Mouse (Mus musculus) gastrocnemius, adult 2 months (tissue): Measurements from ENCODE around the gene Lmtk3. TPM values are rescaled to one million over a fixed set of nuclear protein-coding genes. Genes with fewer than 3 reads are reported as not detected.

Experiments used
- DNase-seq: peaks from one replicate; pipeline ENCODE4 v3.0.0; 2022
- H3K27ac ChIP-seq: fragments of 200-600 bp; 2 replicates; pipeline ENCODE4 v1.8.1; 2022; ENCODE audit warnings: mild to moderate bottlenecking
- H3K4me3 ChIP-seq: fragments of 200-600 bp; 2 replicates; pipeline ENCODE4 v1.8.1; 2022; ENCODE audit warnings: mild to moderate bottlenecking, moderate library complexity
- CTCF ChIP-seq: fragments of 200-600 bp; IDR thresholded peaks from 2 replicates; pipeline ENCODE4 v1.8.1; 2022; ENCODE audit warnings: antibody characterized with exemption, mild to moderate bottlenecking, moderate library complexity
- intact Hi-C: fragments of 180-260 bp; cut with DNase I; formaldehyde crosslinking; loops from one replicate; pipeline ENCODE4 v1.15.1; 2025
- long read RNA-seq, 2 experiments: library from polyadenylated mRNA; stranded (forward); transcript quantifications; one replicate each; pipeline ENCODE4 v2.0.0; 2021
- total RNA-seq, 2 experiments: library from RNA; stranded (reverse); gene quantifications; 2 replicates each; pipeline ENCODE4 v1.2.3; 2021

Lmtk3 gene
- total RNA-seq = under 1 TPM in 1 of 2 experiments, not detected in 1; 0.06 TPM
- long read RNA-seq, experiment 1 = 0 reads
- long read RNA-seq, experiment 2 = 0 reads

GRCm38 (mm10) chr7:45783511-45784091, at the start of gene Lmtk3:
Gene Lmtk3 (plus strand): TSS chr7:45783738.
- intact Hi-C loops = loop anchor here (5.0 kb wide), 1 partner anchor 36 kb away; no protein-coding TSS in a partner anchor
- DNase-seq = peak; percentile 69

GRCm38 (mm10) chr7:45739162-45739763, 44.3 kb upstream of the Lmtk3 start:
- DNase-seq = peak; percentile 82
- no peak overlapping the region for H3K27ac ChIP-seq
- peak; percentile 84 for TF ChIP-seq CTCF
- intact Hi-C loops = loop anchor here (1.0 to 5.0 kb wide), 2 partner anchors 62 to 198 kb away; no protein-coding TSS in a partner anchor
- peak overlapping the region; percentile 19; the same call in 1 of the 2 replicates for H3K4me3 ChIP-seq

More at GRCm38 (mm10) chr7:45783511-45784091, at the start of gene Lmtk3:
- H3K4me3 ChIP-seq = peak within 1 kb of the TSS; percentile 81
- peak within 1 kb of the TSS; percentile 54; the same call in 1 of the 2 replicates for H3K27ac ChIP-seq
- TF ChIP-seq CTCF = peak; percentile 48

GRCm38 (mm10) chr7:45739820-45740219, 43.7 kb upstream of the Lmtk3 start:
- no peak for TF ChIP-seq CTCF

GRCm38 (mm10) chr7:45741308-45741707, 42.2 kb upstream of the Lmtk3 start:
- TF ChIP-seq CTCF = no peak
- intact Hi-C loops = loop anchor here (5.0 kb wide), 1 partner anchor 271 kb away; no protein-coding TSS in a partner anchor
- Histone ChIP-seq H3K27ac (no peak overlapping the region), H3K4me3 (no peak overlapping the region)
- DNase-seq = no peak

More at GRCm38 (mm10) chr7:45739820-45740219, 43.7 kb upstream of the Lmtk3 start:
- no peak for DNase-seq
- intact Hi-C loops = loop anchor here (1.0 to 5.0 kb wide), 3 partner anchors 61 to 272 kb away; no protein-coding TSS in a partner anchor
- Histone ChIP-seq H3K4me3 (peak overlapping the region; percentile 19; the same call in 1 of the 2 replicates), H3K27ac (no peak overlapping the region)

- TF ChIP-seq CTCF = no peak
- H3K4me3 ChIP-seq = no peak overlapping the region
- no peak for DNase-seq
- H3K27ac ChIP-seq = no peak overlapping the region
- intact Hi-C loops = loop anchor here (5.0 kb wide), 1 partner anchor 271 kb away; no protein-coding TSS in a partner anchor
These were observed 41.8 kb upstream of the Lmtk3 start for GRCm38 (mm10) chr7:45741777-45742176.

GRCm38 (mm10) chr7:45742338-45742737, 41.2 kb upstream of the Lmtk3 start:
- Histone ChIP-seq H3K27ac (no peak overlapping the region), H3K4me3 (no peak overlapping the region)
- intact Hi-C loops = loop anchor here (5.0 kb wide), 1 partner anchor 270 kb away; no protein-coding TSS in a partner anchor
- TF ChIP-seq CTCF = no peak
- no peak for DNase-seq

GRCm38 (mm10) chr7:45744387-45744786, 39.2 kb upstream of the Lmtk3 start:
- no peak overlapping the region for H3K27ac ChIP-seq
- no peak overlapping the region for H3K4me3 ChIP-seq
- intact Hi-C loops = loop anchor here (5.0 kb wide), 1 partner anchor 268 kb away; no protein-coding TSS in a partner anchor
- DNase-seq = peak; percentile 47
- TF ChIP-seq CTCF = no peak

- intact Hi-C loops = loop anchor here (5.0 kb wide), 1 partner anchor 36 kb away; the partner anchor contains the start of genes Lmtk3 and Sult2b1
- peak; percentile 51 for TF ChIP-seq CTCF
- Histone ChIP-seq H3K4me3 (no peak overlapping the region), H3K27ac (no peak overlapping the region)
- no peak for DNase-seq
These were observed 37.0 kb upstream of the Lmtk3 start for GRCm38 (mm10) chr7:45746518-45746917.

- no peak overlapping the region for H3K27ac ChIP-seq
- H3K4me3 ChIP-seq = no peak overlapping the region
- intact Hi-C loops = loop anchor here (5.0 kb wide), 1 partner anchor 35 kb away; the partner anchor contains the start of genes Lmtk3 and Sult2b1
- no peak for DNase-seq
- TF ChIP-seq CTCF = no peak
These were observed 36.1 kb upstream of the Lmtk3 start for GRCm38 (mm10) chr7:45747450-45747849.

- intact Hi-C loops = loop anchor here (5.0 kb wide), 1 partner anchor 34 kb away; the partner anchor contains the start of genes Lmtk3 and Sult2b1
- no peak for DNase-seq
- Histone ChIP-seq H3K27ac (no peak overlapping the region), H3K4me3 (no peak overlapping the region)
- no peak for TF ChIP-seq CTCF
These were observed 35.4 kb upstream of the Lmtk3 start for GRCm38 (mm10) chr7:45748110-45748509.

- no peak overlapping the region for H3K4me3 ChIP-seq
- TF ChIP-seq CTCF = no peak
- no peak overlapping the region for H3K27ac ChIP-seq
- intact Hi-C loops = loop anchor here (5.0 kb wide), 1 partner anchor 33 kb away; the partner anchor contains the start of genes Lmtk3 and Sult2b1
- DNase-seq = no peak
These were observed 34.1 kb upstream of the Lmtk3 start for GRCm38 (mm10) chr7:45749401-45749800.

- no peak overlapping the region for H3K27ac ChIP-seq
- DNase-seq = no peak
- intact Hi-C loops = no loop called here
- no peak overlapping the region for H3K4me3 ChIP-seq
- TF ChIP-seq CTCF = no peak
These were observed 33.4 kb upstream of the Lmtk3 start for GRCm38 (mm10) chr7:45750162-45750561.

- no peak for TF ChIP-seq CTCF
- intact Hi-C loops = no loop called here
- Histone ChIP-seq H3K4me3 (no peak overlapping the region), H3K27ac (no peak overlapping the region)
- DNase-seq = no peak
These were observed 27.8 kb upstream of the Lmtk3 start for GRCm38 (mm10) chr7:45755703-45756102.
